ENCODE assay signal across 20 mouse cellular contexts in genomic region chr12:16882442-16882841, GRCm38 (mm10). TPM values are rescaled to one million over a fixed set of nuclear protein-coding genes. Genes with fewer than 3 reads are reported as not detected.
A peak's percentile ranks its signal among the peaks of the same experiment; 100 is the strongest.
DNase-seq lines count a peak whose midpoint lies in the region; TF ChIP-seq lines count a peak whose summit lies in the region.
"Had no signal": no experiment of that assay in that cellular context is flagged by ENCODE, and none has a peak within 500 bp of the region (broad histone marks: within the 10 kb centered on the region; RNA-seq: fewer than 3 reads in every experiment).

No protein-coding gene starts in this region.

- TF ChIP-seq POLR2A in testis, adult 2 months (IDR thresholded peaks at IDR 0.05; ENCODE audit: control insufficient read depth, low read depth, low read length), result no peak
- TF ChIP-seq POLR2A in small intestine, adult 2 months (IDR thresholded peaks at IDR 0.05; ENCODE audit: low read depth, low read length), result no peak

- H3K27ac ChIP-seq in gastrocnemius, adult 2 months, result peak overlapping the region; percentile 66
- 0 out of 2 replicates have a peak overlapping the region, but pooled peaks have one; percentile 33 for H3K27ac ChIP-seq in testis, adult 2 months (ENCODE audit: control insufficient read depth, insufficient read depth, low read depth, low read length)
- H3K27ac ChIP-seq in small intestine, adult 2 months (ENCODE audit: insufficient read depth, low read depth, low read length), result peak overlapping the region; percentile 64
- H3K27ac ChIP-seq: forebrain, embryonic 15.5 days; heart, embryonic 15.5 days; hindbrain, embryonic 10.5 days; hindbrain, embryonic 13.5 days had no signal

- TF ChIP-seq CTCF in gastrocnemius, adult 2 months (IDR thresholded peaks at IDR 0.05), result no peak
- TF ChIP-seq CTCF in testis, adult 2 months (IDR thresholded peaks at IDR 0.05; ENCODE audit: control insufficient read depth, insufficient read depth, insufficient replicate concordance, low read depth, low read length), result no peak
- no peak for TF ChIP-seq CTCF in small intestine, adult 2 months (IDR thresholded peaks at IDR 0.05; ENCODE audit: extremely low read depth, insufficient read length, insufficient replicate concordance, low read depth, low read length)

- H3K4me1 ChIP-seq in testis, adult 2 months (ENCODE audit: control insufficient read depth, insufficient read depth, low read length), result no peaks in the 10 kb centered on the region
- H3K4me1 ChIP-seq in small intestine, adult 2 months (ENCODE audit: control insufficient read depth, insufficient read depth, insufficient read length, low read length), result peaks cover 14% of the 10 kb centered on the region; the same call in 1 of the 2 replicates
- H3K4me1 ChIP-seq: forebrain, embryonic 15.5 days; hindbrain, embryonic 13.5 days had no signal

- H3K36me3 ChIP-seq in testis, adult 2 months (ENCODE audit: control insufficient read depth, insufficient read depth, low read length), result no peaks in the 10 kb centered on the region
- no peaks in the 10 kb centered on the region for H3K36me3 ChIP-seq in small intestine, adult 2 months (ENCODE audit: control insufficient read depth, insufficient read depth, low read length)
- H3K36me3 ChIP-seq: forebrain, embryonic 15.5 days; heart, embryonic 12.5 days; heart, embryonic 15.5 days; hindbrain, embryonic 10.5 days; hindbrain, embryonic 13.5 days had no signal

- DNase-seq in gastrocnemius, adult 2 months, result no peak
- no peak for DNase-seq in gastrocnemius, postnatal 14 days
- DNase-seq in testis, postnatal 10 days (ENCODE audit: low spot score), result no peak
- DNase-seq in right cerebral cortex, postnatal 10 days (ENCODE audit: low spot score in 2 of 2), result no peak
- DNase-seq: cerebellum, adult 18-20 months; cerebellum, adult 9-10 months; cerebellum, postnatal 14 days; gastrocnemius, postnatal 10 days; heart, adult 18-20 months; heart, postnatal 10 days; heart, postnatal 36 days; kidney, adult 11 months; kidney, adult 8-10 months had no signal

- H3K4me3 ChIP-seq in gastrocnemius, adult 2 months, result no peak overlapping the region
- H3K4me3 ChIP-seq in testis, adult 2 months (ENCODE audit: control insufficient read depth, low read depth, low read length), result no peak overlapping the region
- H3K4me3 ChIP-seq in small intestine, adult 2 months (ENCODE audit: low read depth, low read length), result no peak overlapping the region
- H3K4me3 ChIP-seq: forebrain, embryonic 15.5 days; heart, embryonic 12.5 days; heart, embryonic 15.5 days; hindbrain, embryonic 10.5 days; hindbrain, embryonic 13.5 days had no signal

- no peaks in the 10 kb centered on the region for H3K27me3 ChIP-seq in testis, adult 2 months (ENCODE audit: control insufficient read depth, insufficient read depth, low read length)
- H3K27me3 ChIP-seq in small intestine, adult 2 months (ENCODE audit: control insufficient read depth, insufficient read depth, low read length), result no peaks in the 10 kb centered on the region
- H3K27me3 ChIP-seq: forebrain, embryonic 15.5 days; heart, embryonic 12.5 days; heart, embryonic 15.5 days; hindbrain, embryonic 13.5 days had no signal

- 36% methylated on average over 3 of the region's 3 CpGs for WGBS in small intestine, adult 2 months

- intact Hi-C loops in gastrocnemius, adult 2 months (cut with DNase I), result no loop called here
- intact Hi-C loops in gastrocnemius, postnatal 14 days (cut with DNase I; ENCODE audit: low total_unique reads), result no loop called here

RNA-seq across cellular contexts. Expression of gene Rock2, which starts 12.3 kb away (rescaled TPM):
- 100 to 1,000 TPM in 1 of 2 experiments, 10 to 100 TPM in 1; 86.0 to 103 TPM for total RNA-seq in gastrocnemius, adult 2 months (2021)
- 10 to 100 TPM; 71.6 to 76.3 TPM for total RNA-seq in gastrocnemius, postnatal 14 days (2021)
- polyA plus RNA-seq in testis, adult 2 months (2012; rRNA removed), result 2.1 and 2.9 TPM in 2 replicates
- polyA plus RNA-seq in small intestine, adult 2 months (2012; rRNA removed), result 1.1 and 3.6 TPM in 2 replicates
